Mouse (Mus musculus) embryonic facial prominence, embryonic 11.5 days (tissue): ENCODE results near the gene Atg7. TPM values are rescaled to one million over a fixed set of nuclear protein-coding genes. Genes with fewer than 3 reads are reported as not detected.

Source experiments
- ATAC-seq: fragments of 200-750 bp; cut with Nextera tagmentation; replicated peaks from 2 replicates; pipeline ENCODE4 v1.8.0; 2017; ENCODE audit warnings: low read depth; ENCODE audit not compliant: insufficient number of reproducible peaks, low FRiP score, low TSS enrichment
- DNase-seq: peaks from one replicate; pipeline ENCODE4 v3.0.0-alpha.2; 2015; ENCODE audit warnings: low spot score
- H3K27ac ChIP-seq: fragments of 300-500 bp; sonication (generic); replicated peaks from 2 replicates; pipeline ENCODE4 v1.5.1; 2014; ENCODE audit warnings: mild to moderate bottlenecking, low read depth, low read length, control low read depth
- H3K27me3 ChIP-seq: fragments of 300-500 bp; sonication (generic); 2 replicates; pipeline ENCODE4 v1.6.1; 2014; ENCODE audit warnings: mild to moderate bottlenecking, low read length, moderate library complexity, mixed read lengths; ENCODE audit not compliant: control insufficient read depth, insufficient read depth
- H3K36me3 ChIP-seq: fragments of 300-500 bp; sonication (generic); replicated peaks from 2 replicates; pipeline ENCODE4 v1.6.1; 2014; ENCODE audit warnings: low read depth, mild to moderate bottlenecking, low read length, moderate library complexity, mixed read lengths; ENCODE audit not compliant: control insufficient read depth, insufficient read depth
- H3K4me1 ChIP-seq: fragments of 300-500 bp; sonication (generic); 2 replicates; pipeline ENCODE4 v1.6.1; 2014; ENCODE audit warnings: low read length, mixed read lengths; ENCODE audit not compliant: control insufficient read depth, insufficient read depth
- H3K4me2 ChIP-seq: fragments of 300-500 bp; sonication (generic); 2 replicates; pipeline ENCODE4 v1.6.1; 2014; ENCODE audit warnings: low read depth, mild to moderate bottlenecking, control low read depth, low read length, moderate library complexity
- H3K4me3 ChIP-seq: fragments of 300-500 bp; sonication (generic); 2 replicates; pipeline ENCODE4 v1.5.1; 2014; ENCODE audit warnings: low read depth, low read length, control low read depth
- H3K9ac ChIP-seq: fragments of 300-500 bp; sonication (generic); replicated peaks from 2 replicates; pipeline ENCODE4 v1.6.1; 2014; ENCODE audit warnings: mild to moderate bottlenecking, control low read depth, low read length
- H3K9me3 ChIP-seq: fragments of 300-500 bp; sonication (generic); replicated peaks from 2 replicates; pipeline ENCODE4 v1.6.1; 2016; ENCODE audit warnings: mild to moderate bottlenecking, low read length, inconsistent platforms, mixed read lengths; ENCODE audit not compliant: control insufficient read depth
- WGBS: fragments of 180-500 bp; shearing (Covaris S2); extraction: QIAGEN DNeasy Blood & Tissue Kit; methylation state at CpG from one replicate; pipeline ENCODE4 v1.1.7; 2014; 5-methylcytosine and 5-hydroxymethylcytosine counted together
- polyA plus RNA-seq: library from polyadenylated mRNA; unstranded; fragments of >200 nt; fragmentation: Nextera tagmentation; extraction: Ambion mirVana; gene quantifications from 2 replicates; pipeline ENCODE4 v1.2.1, GENCODE M21; 2014

The Atg7 gene
- polyA plus RNA-seq, 1 experiment from 2014 or later: 14.6 TPM

DNA sequence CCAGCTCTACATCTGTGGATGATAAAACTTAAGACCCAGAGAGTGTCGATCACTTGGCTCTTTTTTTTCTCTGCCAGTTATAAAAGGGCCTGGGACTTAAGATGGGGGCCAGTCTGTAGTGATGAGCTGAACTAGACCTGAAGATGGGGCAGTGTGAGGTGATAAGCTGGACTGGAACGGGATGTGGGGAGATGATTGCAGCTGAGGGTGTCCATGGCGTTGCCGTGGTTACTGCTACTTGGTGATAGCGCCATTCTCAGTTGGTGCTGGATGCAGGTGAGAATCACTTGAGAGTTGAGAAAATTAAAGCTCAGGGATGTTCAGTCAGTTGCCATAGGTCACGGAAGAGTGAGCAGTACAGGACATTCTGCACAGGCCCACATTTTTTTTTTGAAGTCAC lies 48.6 kb downstream of the Atg7 start:
- H3K4me1 ChIP-seq: no peaks in the 10 kb centered on the region
- H3K4me3 ChIP-seq: no peak overlapping the region
- ATAC-seq: no peak
- no peak for DNase-seq
- H3K27ac ChIP-seq: no peak overlapping the region
- no peaks in the 10 kb centered on the region for H3K9me3 ChIP-seq
- H3K4me2 ChIP-seq: no peak overlapping the region
- no peaks in the 10 kb centered on the region for H3K36me3 ChIP-seq
- 79% methylated on average over 6 of the region's 6 CpGs for WGBS
- no peaks in the 10 kb centered on the region for H3K27me3 ChIP-seq
- H3K9ac ChIP-seq: no peak overlapping the region

DNA sequence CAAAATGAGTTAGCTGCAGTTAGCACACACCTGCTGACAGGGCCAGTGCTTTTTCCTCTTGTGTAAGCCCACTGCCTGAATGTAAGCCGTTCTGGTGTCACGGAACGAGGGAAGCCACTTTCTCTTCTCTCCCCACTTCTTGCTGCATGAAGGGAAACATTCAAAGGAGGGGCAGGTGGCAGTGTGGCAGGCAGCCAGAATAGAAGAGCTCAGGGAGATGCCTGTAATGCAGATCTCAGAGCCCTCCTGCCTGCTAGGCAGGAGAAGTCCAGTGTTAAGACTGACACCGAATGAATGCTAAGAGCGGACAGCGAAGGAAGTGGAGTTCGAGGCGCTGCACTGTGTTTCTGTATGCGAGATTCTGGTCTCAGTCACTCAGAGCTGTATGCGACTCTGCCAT lies 49.8 kb downstream of the Atg7 start:
- 91% methylated on average over 10 of the region's 10 CpGs for WGBS
- Histone ChIP-seq H3K4me3 (no peak overlapping the region), H3K36me3 (no peaks in the 10 kb centered on the region), H3K4me1 (no peaks in the 10 kb centered on the region), H3K27ac (no peak overlapping the region), H3K27me3 (no peaks in the 10 kb centered on the region), H3K4me2 (no peak overlapping the region), H3K9ac (no peak overlapping the region), H3K9me3 (no peaks in the 10 kb centered on the region)
- ATAC-seq (no peak), DNase-seq (no peak)

DNA sequence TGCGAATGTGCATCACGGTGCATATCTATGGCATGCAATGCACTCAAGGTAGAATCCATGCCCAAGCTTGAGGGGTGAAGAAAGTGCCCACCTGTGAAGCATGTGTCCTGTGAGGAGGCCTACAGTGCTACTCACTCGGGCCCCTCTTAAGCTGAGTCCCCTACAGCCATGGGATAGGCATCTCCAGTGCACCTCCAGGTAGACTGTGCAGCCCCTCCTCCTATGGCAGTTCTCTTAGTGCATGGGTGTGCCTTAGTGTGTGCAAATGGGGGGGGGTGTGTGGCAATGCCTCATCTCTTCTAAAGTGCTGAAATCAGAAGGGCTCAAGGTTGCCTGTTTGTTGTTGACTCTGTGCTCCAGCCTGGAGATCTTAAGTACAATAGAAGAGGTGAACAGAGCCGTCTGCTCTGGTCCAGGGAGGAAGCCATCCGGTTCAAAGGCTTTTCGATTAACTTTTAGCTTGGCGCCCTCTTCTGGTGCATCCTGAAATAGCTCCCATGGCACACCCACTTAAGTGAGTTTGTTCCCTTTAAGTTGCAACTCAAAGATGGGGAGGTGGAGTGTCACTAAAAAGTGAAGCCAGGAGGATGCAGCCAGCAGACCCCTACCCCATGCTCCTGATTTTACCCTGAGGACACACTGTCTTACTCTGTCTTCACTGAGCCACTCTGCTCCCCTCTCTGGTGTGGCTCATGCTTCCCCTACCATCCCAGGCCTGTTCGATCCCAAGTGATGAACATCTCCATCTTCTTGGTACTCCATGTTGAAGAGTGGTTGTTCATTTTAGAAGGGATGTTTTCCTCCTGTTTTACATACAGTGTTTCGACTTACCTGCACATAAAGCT lies 55.0 kb downstream of the Atg7 start:
- ATAC-seq (peak; percentile 51; the same call in 1 of the 2 replicates), DNase-seq (peak; percentile 88)
- no peaks in the 10 kb centered on the region for H3K4me1 ChIP-seq
- H3K4me2 ChIP-seq: no peak overlapping the region
- no peaks in the 10 kb centered on the region for H3K36me3 ChIP-seq
- H3K9ac ChIP-seq: no peak overlapping the region
- no peak overlapping the region for H3K27ac ChIP-seq
- no peaks in the 10 kb centered on the region for H3K27me3 ChIP-seq
- no peaks in the 10 kb centered on the region for H3K9me3 ChIP-seq
- no peak overlapping the region for H3K4me3 ChIP-seq
- 45% methylated on average over 9 of the region's 9 CpGs for WGBS

DNA sequence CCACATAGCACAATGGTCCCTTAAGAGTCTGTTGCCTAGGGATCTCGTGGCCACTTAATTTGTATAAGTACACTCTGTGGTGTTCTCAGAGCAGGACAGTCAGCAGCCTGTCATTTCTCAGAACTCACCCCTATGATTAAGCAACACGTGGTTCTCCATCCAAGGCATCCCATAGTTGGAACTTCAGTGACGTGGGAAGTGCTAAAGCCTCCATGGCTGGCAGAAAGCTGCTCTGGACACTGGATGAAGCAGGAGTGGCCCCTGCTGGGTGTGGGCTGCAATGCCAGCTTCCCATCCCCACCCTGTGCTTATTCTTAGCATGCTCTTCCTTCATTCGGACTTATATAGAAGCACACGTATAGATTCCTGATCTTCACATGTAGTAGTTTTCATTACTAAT lies 55.7 kb downstream of the Atg7 start:
- no peak for ATAC-seq
- Histone ChIP-seq H3K27ac (no peak overlapping the region), H3K9me3 (no peaks in the 10 kb centered on the region), H3K4me3 (no peak overlapping the region), H3K4me2 (no peak overlapping the region), H3K4me1 (no peaks in the 10 kb centered on the region), H3K9ac (no peak overlapping the region), H3K27me3 (no peaks in the 10 kb centered on the region), H3K36me3 (no peaks in the 10 kb centered on the region)
- DNase-seq: no peak
- WGBS: 65% methylated on average over 5 of the region's 5 CpGs

DNA sequence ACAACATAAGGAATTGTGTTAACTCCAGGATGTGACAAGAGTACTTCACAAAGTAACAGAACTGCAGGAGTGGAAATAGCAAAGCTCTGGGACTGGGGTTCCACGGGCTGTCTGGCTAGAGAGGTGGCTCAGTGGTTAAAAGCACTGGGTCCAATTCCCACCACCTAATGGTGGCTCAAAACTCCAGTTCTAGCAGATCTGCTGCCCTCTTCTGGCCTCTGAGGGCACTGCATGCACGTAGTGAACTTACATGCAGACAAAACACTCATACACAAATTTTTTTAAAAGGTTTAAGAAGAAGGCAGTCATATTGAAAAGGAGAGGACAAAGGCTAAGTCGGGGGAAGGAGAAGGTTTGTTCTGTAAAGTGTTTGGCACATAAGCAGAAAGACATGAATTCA lies 57.8 kb downstream of the Atg7 start:
- WGBS: 80% methylated on average over 3 of the region's 3 CpGs
- DNase-seq (no peak), ATAC-seq (no peak)
- H3K27me3 ChIP-seq: no peaks in the 10 kb centered on the region
- H3K4me3 ChIP-seq: no peak overlapping the region
- no peak overlapping the region for H3K4me2 ChIP-seq
- H3K4me1 ChIP-seq: no peaks in the 10 kb centered on the region
- no peak overlapping the region for H3K9ac ChIP-seq
- H3K36me3 ChIP-seq: no peaks in the 10 kb centered on the region
- H3K9me3 ChIP-seq: no peaks in the 10 kb centered on the region
- H3K27ac ChIP-seq: no peak overlapping the region

DNA sequence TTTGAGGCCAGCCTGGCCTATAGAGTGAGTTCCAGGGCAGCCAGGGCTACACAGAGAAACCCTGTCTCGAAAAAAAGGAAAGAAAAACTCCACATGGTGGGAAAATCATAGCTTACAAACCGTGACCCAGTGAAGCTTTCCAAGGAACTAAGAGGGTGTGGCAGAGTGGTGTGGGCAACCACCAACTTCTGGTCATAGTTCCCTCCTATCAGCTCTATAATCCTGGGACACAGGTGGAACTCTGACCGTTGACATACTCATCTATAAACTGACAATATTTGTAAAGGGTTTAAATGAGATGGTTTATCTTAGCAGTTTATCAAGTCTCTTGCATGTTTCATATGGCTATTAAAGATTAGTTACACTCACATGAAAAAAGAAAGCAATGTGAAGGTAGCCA lies 64.1 kb downstream of the Atg7 start:
- Histone ChIP-seq H3K27ac (no peak overlapping the region), H3K27me3 (no peaks in the 10 kb centered on the region), H3K4me1 (no peaks in the 10 kb centered on the region), H3K36me3 (no peaks in the 10 kb centered on the region), H3K9ac (no peak overlapping the region), H3K4me3 (no peak overlapping the region), H3K9me3 (no peaks in the 10 kb centered on the region), H3K4me2 (no peak overlapping the region)
- DNase-seq: no peak
- no peak for ATAC-seq
- WGBS: 85% methylated on average over 3 of the region's 3 CpGs

DNA sequence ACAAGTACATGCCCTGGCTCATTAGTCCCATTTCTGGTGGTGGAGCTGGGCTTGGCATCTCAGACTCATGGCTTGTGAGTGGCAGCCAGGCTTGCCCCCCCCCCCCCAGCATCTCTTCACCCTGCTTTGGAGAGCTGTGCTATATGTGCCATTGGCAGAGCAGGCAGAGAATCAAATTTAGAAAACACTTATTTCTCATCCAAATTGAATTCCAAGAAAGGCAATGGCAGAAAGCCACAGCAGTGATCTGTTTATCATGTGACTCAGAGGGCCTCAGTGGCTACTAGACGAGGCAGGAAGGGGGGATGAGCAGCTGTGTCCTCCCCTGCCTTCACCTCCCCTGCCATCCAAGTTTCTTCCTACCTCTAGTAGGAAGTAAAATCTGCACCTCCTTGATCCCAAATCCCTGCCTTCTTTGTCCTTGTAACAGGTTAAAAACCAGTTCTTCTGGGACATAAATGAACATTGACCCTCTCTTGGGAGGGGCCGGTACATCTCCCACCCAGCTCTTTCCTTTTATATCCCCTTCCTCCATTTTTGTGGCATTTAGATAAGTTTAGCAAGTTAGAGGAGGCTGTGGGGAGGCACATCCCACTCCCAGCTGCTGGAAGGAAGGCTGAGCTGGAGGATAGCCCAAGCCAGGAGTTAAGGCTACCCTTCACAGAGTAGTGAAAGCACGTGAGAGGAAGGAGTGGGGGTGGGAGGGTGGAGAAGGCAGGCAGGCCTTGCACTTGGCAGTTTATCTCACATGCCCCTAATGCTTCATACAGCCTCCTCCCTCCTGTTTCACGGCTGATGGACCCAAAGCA lies 69.5 kb downstream of the Atg7 start:
- no peaks in the 10 kb centered on the region for H3K9me3 ChIP-seq
- WGBS: 66% methylated on average over 4 of the region's 4 CpGs
- H3K27ac ChIP-seq: no peak overlapping the region
- ATAC-seq (no peak), DNase-seq (no peak)
- peaks cover 4% of the 10 kb centered on the region; the same call in 1 of the 2 replicates for H3K4me1 ChIP-seq
- H3K9ac ChIP-seq: no peak overlapping the region
- no peaks in the 10 kb centered on the region for H3K27me3 ChIP-seq
- H3K4me3 ChIP-seq: no peak overlapping the region
- no peak overlapping the region for H3K4me2 ChIP-seq
- no peaks in the 10 kb centered on the region for H3K36me3 ChIP-seq

DNA sequence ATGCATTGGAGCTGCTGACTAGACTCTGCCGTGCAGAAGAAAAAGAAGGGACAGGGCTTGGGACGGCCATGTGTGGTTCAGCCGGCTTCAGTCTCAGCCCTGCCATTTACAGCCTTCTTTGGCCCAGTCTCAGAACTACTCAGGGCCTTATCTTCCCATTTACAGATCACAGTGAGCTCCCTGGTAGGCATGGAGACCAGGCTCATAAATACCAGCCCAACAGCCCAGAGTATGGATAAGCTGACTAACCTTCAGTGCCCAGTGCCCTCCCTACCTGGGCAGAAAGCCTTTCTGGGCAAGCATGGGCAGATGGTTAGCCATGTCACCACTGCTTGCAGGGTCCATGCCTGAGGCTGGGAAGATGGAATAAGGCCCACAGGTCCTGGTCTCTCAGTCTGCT lies 70.6 kb downstream of the Atg7 start:
- 82% methylated on average over 3 of the region's 3 CpGs for WGBS
- no peaks in the 10 kb centered on the region for H3K36me3 ChIP-seq

More for the DNA sequence above, 70.6 kb downstream of the Atg7 start:
- H3K4me1 ChIP-seq: peaks cover 4% of the 10 kb centered on the region; the same call in 1 of the 2 replicates
- no peak overlapping the region for H3K4me3 ChIP-seq
- no peaks in the 10 kb centered on the region for H3K9me3 ChIP-seq
- H3K27ac ChIP-seq: no peak overlapping the region
- DNase-seq (no peak), ATAC-seq (no peak)
- H3K9ac ChIP-seq: no peak overlapping the region
- H3K27me3 ChIP-seq: no peaks in the 10 kb centered on the region
- H3K4me2 ChIP-seq: no peak overlapping the region
